Mouse (Mus musculus) forebrain, embryonic 10.5 days (tissue): ENCODE measurements around the gene Gsk3b. TPM values are rescaled to one million over a fixed set of nuclear protein-coding genes. Genes with fewer than 3 reads are reported as not detected.

Experiments
- polyA plus RNA-seq: library from polyadenylated mRNA; unstranded; fragments of >200 nt; fragmentation: Nextera tagmentation; extraction: Ambion mirVana; gene quantifications from 2 replicates; pipeline ENCODE4 v1.2.1, GENCODE M21; 2016

The Gsk3b gene
- polyA plus RNA-seq, 1 experiment from 2014 or later: 64.3 TPM

Other genes starting within 250 kb of the Gsk3b start
- gene Gm36028, start 227.9 kb upstream of the Gsk3b start, polyA plus RNA-seq: 0.33 and 0.42 TPM in 2 replicates
- gene Lrrc58, start 220.6 kb upstream of the Gsk3b start, polyA plus RNA-seq: 55.3 and 57.7 TPM in 2 replicates
- gene Gpr156, start 172.5 kb upstream of the Gsk3b start, polyA plus RNA-seq: 1.3 and 1.6 TPM in 2 replicates
- not detected in 2 replicates for gene Nr1i2, start 205.8 kb downstream of the Gsk3b start, polyA plus RNA-seq